Mouse (Mus musculus) ES-Bruce4 (cell line): ENCODE measurements around the gene Ifna12.

Experiments used
- CTCF ChIP-seq: IDR thresholded peaks from one replicate; pipeline ENCODE4 v1.8.1; 2011; ENCODE audit warnings: low read depth, low read length
- EP300 ChIP-seq: IDR thresholded peaks from 2 replicates; pipeline ENCODE4 v1.6.1; 2011; ENCODE audit warnings: low read depth, low read length; ENCODE audit not compliant: insufficient read depth
- POLR2A ChIP-seq: IDR thresholded peaks from one replicate; pipeline ENCODE4 v1.8.1; 2011; ENCODE audit warnings: low read length; ENCODE audit not compliant: insufficient read depth

DNA sequence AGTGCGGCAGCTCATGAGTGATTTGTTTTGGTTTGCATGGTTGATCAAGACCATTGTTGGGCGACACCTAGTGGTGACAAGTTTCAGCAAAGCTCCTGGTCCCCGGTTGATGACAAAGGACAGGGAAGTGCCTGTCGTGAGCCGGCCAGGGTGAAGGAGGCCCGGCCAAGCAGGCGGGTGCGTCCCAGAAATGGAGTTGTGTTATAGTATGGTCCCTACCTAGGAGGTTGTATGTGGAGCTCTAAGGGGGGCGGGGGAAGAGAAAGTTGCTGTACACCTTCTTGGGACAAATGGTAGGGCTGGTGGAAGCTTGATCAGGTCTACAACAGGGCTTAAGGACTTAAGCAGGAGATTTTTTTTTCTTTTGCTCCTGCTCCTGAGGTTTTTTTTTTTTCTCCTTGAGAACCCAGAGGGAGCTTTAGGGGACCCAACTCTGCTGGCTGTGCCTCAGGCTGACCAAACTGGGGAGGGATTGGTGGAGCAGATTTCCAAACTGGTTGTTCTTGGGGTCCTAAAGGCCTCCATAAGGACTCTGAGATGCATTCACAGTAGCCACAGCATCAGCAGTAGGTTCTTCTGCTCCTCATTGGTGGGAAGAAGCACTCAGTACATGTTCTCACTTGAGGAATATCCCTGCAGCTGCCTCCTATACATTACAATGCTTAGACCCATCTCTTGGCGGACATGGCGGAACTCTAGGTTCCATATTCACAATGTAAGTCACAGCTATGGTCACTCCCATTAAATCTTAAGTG, 38.1 kb upstream of the Ifna12 start:
- TF ChIP-seq CTCF (peak; percentile 39), POLR2A (no peak), EP300 (no peak)
